Mouse (Mus musculus) gastrocnemius, adult 2 months (tissue): ENCODE measurements around the gene Cdv3. TPM values are rescaled to one million over a fixed set of nuclear protein-coding genes. Genes with fewer than 3 reads are reported as not detected.

Experiments used
- DNase-seq: peaks from one replicate; pipeline ENCODE4 v3.0.0; 2022
- H3K27ac ChIP-seq: fragments of 200-600 bp; 2 replicates; pipeline ENCODE4 v1.8.1; 2022; ENCODE audit warnings: mild to moderate bottlenecking
- H3K4me3 ChIP-seq: fragments of 200-600 bp; 2 replicates; pipeline ENCODE4 v1.8.1; 2022; ENCODE audit warnings: mild to moderate bottlenecking, moderate library complexity
- CTCF ChIP-seq: fragments of 200-600 bp; IDR thresholded peaks from 2 replicates; pipeline ENCODE4 v1.8.1; 2022; ENCODE audit warnings: antibody characterized with exemption, mild to moderate bottlenecking, moderate library complexity
- intact Hi-C: fragments of 180-260 bp; cut with DNase I; formaldehyde crosslinking; loops from one replicate; pipeline ENCODE4 v1.15.1; 2025
- total RNA-seq, 2 experiments: library from RNA; stranded (reverse); gene quantifications; 2 replicates each; pipeline ENCODE4 v1.2.3; 2021

The Cdv3 gene
- total RNA-seq, 2 experiments from 2014 or later, result 186 to 246 TPM

GRCm38 (mm10) chr9:103309832-103310231 lies 55.8 kb downstream of the Cdv3 start:
- Histone ChIP-seq H3K27ac (no peak overlapping the region), H3K4me3 (no peak overlapping the region)
- TF ChIP-seq CTCF, result no peak
- intact Hi-C loops, result loop anchor here (10.0 kb wide), 1 partner anchor 685 kb away; the partner anchor contains the start of genes Anapc13 and Cep63
- DNase-seq, result peak; percentile 33

GRCm38 (mm10) chr9:103305332-103306041 lies 60.2 kb downstream of the Cdv3 start:
- DNase-seq, result no peak
- peak overlapping the region; percentile 92 for H3K27ac ChIP-seq
- TF ChIP-seq CTCF, result no peak
- peak overlapping the region; percentile 81 for H3K4me3 ChIP-seq
- intact Hi-C loops, result loop anchor here (10.0 kb wide), 1 partner anchor 681 kb away; the partner anchor contains the start of genes Anapc13 and Cep63

- Histone ChIP-seq H3K27ac (peak within 1 kb of the TSS; percentile 92), H3K4me3 (peak within 1 kb of the TSS; percentile 81)
- intact Hi-C loops, result loop anchor here (10.0 kb wide), 1 partner anchor 680 kb away; the partner anchor contains the start of genes Anapc13 and Cep63
- peak; percentile 14; the same call in 1 of the 2 replicates for TF ChIP-seq CTCF
- peak; percentile 96 for DNase-seq
Observed at GRCm38 (mm10) chr9:103304927-103305326, 60.7 kb downstream of the Cdv3 start, which contains the start of the genes 1300017J02Rik and Topbp1. Gene 1300017J02Rik, minus strand, starts transcription at chr9:103305082. Gene Topbp1, plus strand, starts transcription at chr9:103305215.

Other genes starting within 250 kb of the Cdv3 start
- gene Srprb, start 163.7 kb downstream of the Cdv3 start, total RNA-seq, result 10 to 100 TPM; 16.2 to 18.2 TPM
- 1 to 10 TPM; 1.7 to 3.5 TPM for gene Gm20425, start 135.5 kb downstream of the Cdv3 start, total RNA-seq
- 10 to 100 TPM in 1 of 2 experiments, 1 to 10 TPM in 1; 5.3 to 11.5 TPM for gene Trf, start 135.4 kb downstream of the Cdv3 start, total RNA-seq
- gene 1300017J02Rik, start 60.8 kb downstream of the Cdv3 start, total RNA-seq, result not detected
- gene Topbp1, start 60.6 kb downstream of the Cdv3 start, total RNA-seq, result 1 to 10 TPM; 6.1 to 6.7 TPM
- under 1 TPM in 1 of 2 experiments, not detected in 1; 0.42 TPM for gene Bfsp2, start 114.6 kb upstream of the Cdv3 start, total RNA-seq